Mouse (Mus musculus): ENCODE measurements around the gene Hmga1b.

DNA sequence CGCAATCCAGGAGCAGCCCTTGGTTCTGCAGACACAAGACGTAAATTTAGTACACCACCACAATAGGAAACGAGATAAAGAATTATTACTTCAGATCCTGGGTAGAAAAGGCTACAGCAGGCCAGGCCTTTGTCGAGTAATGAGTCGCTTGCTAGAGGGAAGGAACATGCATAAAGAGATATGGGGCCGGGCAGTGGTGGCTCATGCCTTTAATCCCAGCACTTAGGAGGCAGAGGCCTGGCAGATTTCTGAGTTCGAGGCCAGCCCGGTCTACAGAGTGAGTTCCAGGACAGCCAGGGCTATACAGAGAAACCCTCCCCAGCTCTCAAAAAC, 34.0 kb downstream of the Hmga1b start:
- TF ChIP-seq CTCF (IDR thresholded peaks at IDR 0.05; ENCODE audit: extremely low read depth, insufficient read depth, low read length) (no peak), POLR2A (IDR thresholded peaks at IDR 0.05; ENCODE audit: extremely low read depth, insufficient read depth, low read length) (no peak)

Measured in cortical plate, adult 2 months (tissue).